Mouse (Mus musculus) lung, embryonic 14.5 days (tissue): ENCODE data around the gene Olfr995. TPM values are rescaled to one million over a fixed set of nuclear protein-coding genes. Genes with fewer than 3 reads are reported as not detected.

ENCODE experiments used
- ATAC-seq: fragments of 200-750 bp; cut with Nextera tagmentation; 2 replicates; pipeline ENCODE4 v1.8.0; 2017; ENCODE audit warnings: mild to moderate bottlenecking, moderate TSS enrichment, moderate library complexity; ENCODE audit not compliant: insufficient read depth
- DNase-seq: peaks from one replicate; pipeline ENCODE4 v3.0.0-alpha.2; 2015
- H3K27ac ChIP-seq: fragments of 300-500 bp; sonication (generic); 2 replicates; pipeline ENCODE4 v1.5.1; 2014; ENCODE audit warnings: low read depth, mild to moderate bottlenecking, moderate library complexity
- H3K27me3 ChIP-seq: fragments of 300-500 bp; sonication (generic); 2 replicates; pipeline ENCODE4 v1.6.1; 2014; ENCODE audit warnings: low read length, control low read depth; ENCODE audit not compliant: insufficient read depth
- H3K36me3 ChIP-seq: fragments of 300-500 bp; sonication (generic); 2 replicates; pipeline ENCODE4 v1.6.1; 2014; ENCODE audit warnings: control low read depth; ENCODE audit not compliant: insufficient read depth
- H3K4me1 ChIP-seq: fragments of 300-500 bp; sonication (generic); 2 replicates; pipeline ENCODE4 v1.6.1; 2014; ENCODE audit warnings: antibody characterized with exemption, control low read depth; ENCODE audit not compliant: insufficient read depth
- H3K4me2 ChIP-seq: fragments of 300-500 bp; sonication (generic); 2 replicates; pipeline ENCODE4 v1.6.1; 2014; ENCODE audit warnings: mild to moderate bottlenecking
- H3K4me3 ChIP-seq: fragments of 300-500 bp; sonication (generic); 2 replicates; pipeline ENCODE4 v1.5.1; 2014; ENCODE audit warnings: low read depth, low read length
- H3K9ac ChIP-seq: fragments of 300-500 bp; sonication (generic); 2 replicates; pipeline ENCODE4 v1.6.1; 2014
- H3K9me3 ChIP-seq: fragments of 300-500 bp; sonication (generic); 2 replicates; pipeline ENCODE4 v1.6.1; 2016; ENCODE audit warnings: low read depth, low read length, control low read depth
- CTCF ChIP-seq: IDR thresholded peaks from 2 replicates; pipeline ENCODE4 v1.5.1; 2016; ENCODE audit warnings: antibody characterized with exemption, low read depth
- WGBS: fragments of 180-500 bp; shearing (Covaris S2); extraction: QIAGEN DNeasy Blood & Tissue Kit; methylation state at CpG from one replicate; pipeline ENCODE4 v1.1.7; 2014; 5-methylcytosine and 5-hydroxymethylcytosine counted together
- polyA plus RNA-seq: library from polyadenylated mRNA; unstranded; fragments of >200 nt; fragmentation: Nextera tagmentation; extraction: Ambion mirVana; gene quantifications from 2 replicates; pipeline ENCODE4 v1.2.1, GENCODE M21; 2014

The Olfr995 gene
- not detected in 2 replicates for polyA plus RNA-seq

DNA sequence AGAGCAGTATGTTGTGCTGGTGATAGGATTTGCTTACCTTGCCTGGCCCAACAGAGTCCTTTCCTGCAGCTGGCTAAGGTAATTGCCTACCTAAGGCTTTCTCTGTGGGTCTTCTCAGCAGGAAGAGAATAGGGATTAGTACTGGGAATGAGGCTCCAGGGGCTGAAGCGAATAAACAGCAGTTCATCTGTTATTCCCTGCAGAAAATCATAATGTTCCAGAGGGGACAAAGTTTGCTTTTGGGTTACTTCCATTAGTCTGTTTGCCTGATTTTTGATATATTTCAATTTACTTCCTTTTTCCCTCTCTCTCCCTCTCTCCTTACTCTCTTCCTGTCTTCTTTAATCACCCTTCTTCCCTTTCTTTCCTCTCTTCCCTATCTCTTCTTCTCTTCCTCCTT lies at the start of gene Olfr995:
Gene Olfr995 (minus strand): TSS at position 101 of the 400 bp plus-strand sequence.
- no peak for TF ChIP-seq CTCF
- no peaks in the 10 kb centered on the region for H3K9me3 ChIP-seq
- WGBS = 25% methylated on average over 1 of the region's 1 CpGs

DNA sequence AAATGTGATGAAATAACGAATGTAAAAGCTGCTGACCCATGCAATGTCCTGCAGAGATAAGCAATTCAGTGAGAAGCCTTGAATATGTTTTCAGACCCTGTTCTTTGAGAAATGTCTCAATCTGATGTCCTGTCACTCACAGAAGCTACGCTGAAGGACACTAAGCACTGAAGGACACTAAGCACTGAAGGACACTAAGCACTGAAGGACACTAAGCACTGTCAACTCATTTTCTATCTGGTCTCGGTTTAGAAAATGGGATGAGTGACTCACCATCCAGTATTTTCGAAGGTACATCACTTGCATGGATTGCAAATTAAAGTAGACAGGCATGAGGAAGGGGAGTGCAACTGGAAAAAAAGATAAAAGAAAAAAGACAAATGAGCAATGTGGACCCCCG lies 47.0 kb upstream of the Olfr995 start:
- Histone ChIP-seq H3K36me3 (no peaks in the 10 kb centered on the region), H3K27ac (no peak overlapping the region), H3K9ac (no peak overlapping the region), H3K4me2 (no peak overlapping the region), H3K27me3 (no peaks in the 10 kb centered on the region), H3K9me3 (no peaks in the 10 kb centered on the region), H3K4me1 (no peaks in the 10 kb centered on the region), H3K4me3 (no peak overlapping the region)
- TF ChIP-seq CTCF = no peak
- 76% methylated on average over 5 of the region's 5 CpGs for WGBS
- no peak for ATAC-seq
- no peak for DNase-seq

More for the DNA sequence above, at the start of gene Olfr995:
- Histone ChIP-seq H3K4me1 (no peaks in the 10 kb centered on the region), H3K4me2 (no peak within 1 kb of the TSS), H3K4me3 (no peak within 1 kb of the TSS), H3K36me3 (no peaks in the 10 kb centered on the region), H3K9ac (no peak within 1 kb of the TSS), H3K27ac (no peak within 1 kb of the TSS), H3K27me3 (no peaks in the 10 kb centered on the region)
- ATAC-seq (no peak), DNase-seq (no peak)

DNA sequence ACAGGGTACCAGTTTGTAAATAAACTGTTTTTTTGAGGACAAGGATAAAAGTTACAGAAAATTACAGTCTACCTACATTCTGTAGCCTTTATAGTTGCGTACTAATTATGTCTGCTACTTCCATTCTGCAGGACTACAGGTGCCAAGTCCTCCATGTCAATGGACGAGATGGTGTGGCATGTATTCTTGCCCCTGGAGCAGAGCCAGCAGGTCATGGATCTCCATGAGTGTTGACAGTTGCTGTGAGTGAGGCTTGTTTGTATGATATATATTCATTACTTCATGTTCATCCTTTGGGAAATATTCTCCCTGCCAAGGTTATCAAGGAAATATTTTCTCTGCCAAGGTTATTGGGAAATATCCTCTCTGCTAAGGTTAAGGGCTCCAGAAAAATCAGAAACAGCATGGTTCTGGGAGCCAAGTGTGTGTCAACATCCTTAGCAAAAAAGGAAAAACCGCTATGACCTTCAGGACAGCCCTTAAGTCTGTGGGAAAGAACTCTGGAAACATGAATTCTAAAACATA lies 23.4 kb upstream of the Olfr995 start:
- no peak overlapping the region for H3K9ac ChIP-seq
- DNase-seq (no peak), ATAC-seq (no peak)
- no peak overlapping the region for H3K4me3 ChIP-seq
- H3K4me1 ChIP-seq = no peaks in the 10 kb centered on the region
- TF ChIP-seq CTCF = no peak
- no peaks in the 10 kb centered on the region for H3K27me3 ChIP-seq
- H3K27ac ChIP-seq = no peak overlapping the region
- H3K4me2 ChIP-seq = no peak overlapping the region
- H3K9me3 ChIP-seq = no peaks in the 10 kb centered on the region
- 68% methylated on average over 3 of the region's 3 CpGs for WGBS
- H3K36me3 ChIP-seq = no peaks in the 10 kb centered on the region

DNA sequence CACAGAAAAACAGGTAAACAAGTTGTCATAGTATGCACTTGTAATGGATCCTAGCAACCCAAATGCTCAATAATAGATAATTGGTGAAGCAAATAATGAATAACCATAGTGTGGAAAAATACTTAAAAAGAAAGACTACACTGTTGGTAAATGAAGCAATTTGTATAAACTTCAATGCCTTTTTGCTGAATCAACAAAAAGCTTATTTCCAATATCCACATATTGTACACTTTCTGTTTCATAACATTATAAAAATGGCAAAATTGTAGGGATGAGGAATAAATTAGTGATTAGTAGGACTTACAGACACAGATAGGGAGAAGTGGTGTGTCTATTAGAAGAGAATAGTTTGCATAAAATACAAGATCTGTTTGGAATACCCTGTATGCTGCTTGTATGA lies 893 bp downstream of the Olfr995 start:
- TF ChIP-seq CTCF = no peak
- no peak for ATAC-seq
- DNase-seq = no peak

DNA sequence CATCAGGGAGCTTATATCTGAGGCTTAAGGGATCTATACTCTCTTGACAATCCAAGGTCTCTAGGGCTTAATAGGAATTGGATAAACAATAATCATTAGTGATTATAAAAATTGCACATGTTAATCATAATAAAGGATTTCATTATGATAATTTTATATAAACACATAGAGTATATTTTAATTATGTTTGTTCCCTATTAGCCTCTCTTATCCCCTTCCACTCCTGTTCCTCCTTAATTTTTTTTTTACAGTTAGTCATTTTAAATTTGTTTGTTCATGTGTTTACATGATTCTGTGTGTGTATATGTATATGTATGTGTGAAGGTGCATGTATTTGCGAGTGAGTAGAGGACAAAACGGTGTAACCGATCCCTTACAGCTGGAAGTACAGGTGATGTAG lies 7.1 kb downstream of the Olfr995 start, which contains the start of gene Olfr994:
Gene Olfr994 (minus strand): TSS at position 101 of the 400 bp plus-strand sequence.
- WGBS = 78% methylated on average over 3 of the region's 3 CpGs
- H3K4me2 ChIP-seq = no peak within 1 kb of the TSS
- no peaks in the 10 kb centered on the region for H3K4me1 ChIP-seq

More for the DNA sequence above, 893 bp downstream of the Olfr995 start:
- Histone ChIP-seq H3K9me3 (no peaks in the 10 kb centered on the region), H3K36me3 (no peaks in the 10 kb centered on the region), H3K4me2 (no peak overlapping the region), H3K9ac (no peak overlapping the region), H3K4me1 (no peaks in the 10 kb centered on the region), H3K27me3 (no peaks in the 10 kb centered on the region), H3K27ac (no peak overlapping the region), H3K4me3 (no peak overlapping the region)

DNA sequence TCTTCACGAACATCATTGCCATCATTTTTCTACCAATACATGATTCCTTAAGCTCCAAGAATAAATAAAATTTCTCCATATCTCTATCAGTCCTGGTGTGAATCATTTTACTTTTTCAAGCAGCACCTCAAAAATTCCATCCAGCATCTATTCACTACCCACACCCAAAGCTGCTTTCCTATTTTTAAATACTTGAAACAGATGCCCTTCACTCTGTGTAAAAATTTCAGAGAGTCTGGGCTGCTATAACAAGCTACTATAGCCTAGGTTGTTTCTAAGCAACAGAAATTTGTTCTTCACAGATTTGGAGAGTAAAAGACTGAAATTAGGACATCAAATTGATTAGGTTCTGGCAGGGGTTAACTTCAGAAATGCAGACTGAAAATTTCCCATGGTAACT lies 17.5 kb downstream of the Olfr995 start:
- H3K4me3 ChIP-seq = no peak overlapping the region
- no peak overlapping the region for H3K4me2 ChIP-seq
- 89% methylated on average over 1 of the region's 1 CpGs for WGBS
- H3K4me1 ChIP-seq = no peaks in the 10 kb centered on the region
- no peaks in the 10 kb centered on the region for H3K36me3 ChIP-seq
- H3K9ac ChIP-seq = no peak overlapping the region
- no peak for TF ChIP-seq CTCF
- H3K9me3 ChIP-seq = no peaks in the 10 kb centered on the region
- ATAC-seq (no peak), DNase-seq (no peak)
- H3K27ac ChIP-seq = no peak overlapping the region
- no peaks in the 10 kb centered on the region for H3K27me3 ChIP-seq

More for the DNA sequence above, 7.1 kb downstream of the Olfr995 start, which contains the start of gene Olfr994:
- Histone ChIP-seq H3K9me3 (no peaks in the 10 kb centered on the region), H3K9ac (no peak within 1 kb of the TSS), H3K4me3 (no peak within 1 kb of the TSS), H3K27ac (no peak within 1 kb of the TSS), H3K36me3 (no peaks in the 10 kb centered on the region), H3K27me3 (no peaks in the 10 kb centered on the region)
- ATAC-seq (no peak), DNase-seq (no peak)
- no peak for TF ChIP-seq CTCF

DNA sequence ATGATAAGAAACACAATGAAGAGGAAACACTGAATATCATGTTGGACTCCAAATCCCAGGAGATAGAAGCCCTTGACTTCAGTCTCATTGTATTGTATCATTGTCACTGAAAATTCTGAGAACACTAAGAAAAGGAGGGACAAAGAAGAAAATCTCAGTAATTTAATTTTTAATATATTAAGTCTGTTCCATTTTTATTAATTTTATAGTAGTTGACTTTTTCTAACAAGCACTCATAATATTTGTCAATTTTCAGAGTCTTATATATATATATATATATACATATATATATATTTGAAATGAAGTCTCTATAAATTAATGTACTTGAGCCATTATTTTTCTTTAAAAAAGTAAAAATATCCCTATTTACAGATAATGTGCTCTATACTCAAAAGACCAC lies 28.7 kb downstream of the Olfr995 start, which contains the start of gene Olfr993:
Gene Olfr993 (minus strand): TSS at position 101 of the 400 bp plus-strand sequence.
- TF ChIP-seq CTCF = no peak
- H3K4me2 ChIP-seq = no peak within 1 kb of the TSS
- no peak for ATAC-seq

More for the DNA sequence above, 28.7 kb downstream of the Olfr995 start, which contains the start of gene Olfr993:
- Histone ChIP-seq H3K9ac (no peak within 1 kb of the TSS), H3K4me3 (no peak within 1 kb of the TSS), H3K4me1 (no peaks in the 10 kb centered on the region), H3K27ac (no peak within 1 kb of the TSS), H3K9me3 (no peaks in the 10 kb centered on the region), H3K36me3 (no peaks in the 10 kb centered on the region), H3K27me3 (no peaks in the 10 kb centered on the region)
- DNase-seq = no peak
